Mouse (Mus musculus) mouse embryonic stem cell (cell line): ENCODE data around the gene Rnaseh1.

Experiments
- in situ Hi-C, 2 experiments: fragments of 300-500 bp; cut with MboI; formaldehyde crosslinking; loops; 1 replicate in 1 of 2; 3 replicates in 1 of 2; pipeline ENCODE4 v1.14.3; 2019 to 2020; ENCODE audit warnings: low sequenced_read_pairs in 2 of 2, low pct_unique_long_range_greater_than_20kb in 1 of 2, mixed read lengths in 1 of 2; ENCODE audit not compliant: unreplicated experiment in 1 of 2

Gene Rnaseh1

GRCm38 (mm10) chr12:28700561-28701025, 51.2 kb downstream of the Rnaseh1 start:
- in situ Hi-C loops = no loop called here

GRCm38 (mm10) chr12:28701302-28701701, 51.9 kb downstream of the Rnaseh1 start:
- in situ Hi-C loops = no loop called here

GRCm38 (mm10) chr12:28704381-28704780, 55.0 kb downstream of the Rnaseh1 start:
- in situ Hi-C loops = no loop called here

GRCm38 (mm10) chr12:28705204-28705603, 55.8 kb downstream of the Rnaseh1 start:
- in situ Hi-C loops = no loop called here

- in situ Hi-C loops = no loop called here
These were observed 58.8 kb downstream of the Rnaseh1 start for GRCm38 (mm10) chr12:28708154-28708553.
